Mouse (Mus musculus): ENCODE measurements around the gene Med13l.

- TF ChIP-seq POLR2A (IDR thresholded peaks at IDR 0.05; ENCODE audit: low read depth, low read length) = no peak
- TF ChIP-seq CTCF (conservative IDR thresholded peaks at IDR 0.05; ENCODE audit: insufficient read depth, insufficient read length, low read depth, low read length) = no peak
These were observed 31.2 kb upstream of the Med13l start for GRCm38 (mm10) chr5:118529241-118529640.
